Comparison of ENCODE assay signal across 8 mouse cellular contexts in genomic region chr9:108568511-108568921, GRCm38 (mm10). TPM values are rescaled to one million over a fixed set of nuclear protein-coding genes. Genes with fewer than 3 reads are reported as not detected.
DNase-seq lines count a peak whose midpoint lies in the region; ATAC-seq and TF ChIP-seq lines count a peak whose summit lies in the region.

No protein-coding gene starts in this region.

- no peak for TF ChIP-seq POLR2A in olfactory bulb, adult 2 months (IDR thresholded peaks at IDR 0.05; ENCODE audit: insufficient read depth, low read depth, low read length)

- peak overlapping the region; percentile 70 for H3K4me3 ChIP-seq in lung, embryonic 14.5 days (ENCODE audit: low read depth, low read length)
- peak overlapping the region; percentile 64 for H3K4me3 ChIP-seq in forebrain, embryonic 10.5 days
- H3K4me3 ChIP-seq in intestine, postnatal 0 days (ENCODE audit: low read depth, low read length), result peak overlapping the region; percentile 69
- peak overlapping the region; percentile 86; the same call in 1 of the 2 replicates for H3K4me3 ChIP-seq in olfactory bulb, adult 2 months (ENCODE audit: insufficient read depth, low read depth, low read length)

- intact Hi-C loops in left cerebral cortex, postnatal 4 days (cut with DNase I), result no loop called here

- ATAC-seq in lung, embryonic 14.5 days (ENCODE audit: insufficient read depth), result no peak
- no peak for ATAC-seq in intestine, postnatal 0 days
- ATAC-seq in frontal cortex, adult (ENCODE audit: low TSS enrichment), result no peak
- no peak for ATAC-seq in monocyte, adult 5-6 weeks (replicated peaks; ENCODE audit: insufficient number of reproducible peaks, low FRiP score, low TSS enrichment, poor library complexity, severe bottlenecking)

- H3K4me2 ChIP-seq in lung, embryonic 14.5 days, result peak overlapping the region; percentile 98
- peak overlapping the region; percentile 98 for H3K4me2 ChIP-seq in intestine, postnatal 0 days (replicated peaks; ENCODE audit: low read depth)

- 0 out of 2 replicates have a peak overlapping the region, but pooled peaks have one; percentile 91 for H3K27ac ChIP-seq in lung, embryonic 14.5 days (ENCODE audit: low read depth)
- peak overlapping the region; percentile 92 for H3K27ac ChIP-seq in forebrain, embryonic 10.5 days
- peak overlapping the region; percentile 91 for H3K27ac ChIP-seq in intestine, postnatal 0 days (ENCODE audit: low read depth, low read length)
- no peak overlapping the region for H3K27ac ChIP-seq in olfactory bulb, adult 2 months (ENCODE audit: insufficient read depth, low read depth, low read length)

- no peaks in the 10 kb centered on the region for H3K9me3 ChIP-seq in lung, embryonic 14.5 days (ENCODE audit: low read depth, low read length)
- no peaks in the 10 kb centered on the region for H3K9me3 ChIP-seq in forebrain, embryonic 10.5 days
- no peaks in the 10 kb centered on the region for H3K9me3 ChIP-seq in intestine, postnatal 0 days (ENCODE audit: control insufficient read depth)

- H3K27me3 ChIP-seq in lung, embryonic 14.5 days (ENCODE audit: insufficient read depth, low read length), result no peaks in the 10 kb centered on the region
- H3K27me3 ChIP-seq in forebrain, embryonic 10.5 days (ENCODE audit: poor library complexity, severe bottlenecking), result no peaks in the 10 kb centered on the region
- H3K27me3 ChIP-seq in intestine, postnatal 0 days (replicated peaks; ENCODE audit: control insufficient read depth, insufficient read depth, low read length), result no peaks in the 10 kb centered on the region

- peaks cover 54% of the 10 kb centered on the region for H3K36me3 ChIP-seq in lung, embryonic 14.5 days (ENCODE audit: insufficient read depth)
- peaks cover 60% of the 10 kb centered on the region for H3K36me3 ChIP-seq in forebrain, embryonic 10.5 days (replicated peaks)
- peaks cover 39% of the 10 kb centered on the region for H3K36me3 ChIP-seq in intestine, postnatal 0 days (ENCODE audit: control insufficient read depth, insufficient read depth)

- H3K4me1 ChIP-seq in lung, embryonic 14.5 days (ENCODE audit: insufficient read depth), result peaks cover 17% of the 10 kb centered on the region
- H3K4me1 ChIP-seq in forebrain, embryonic 10.5 days, result peaks cover 64% of the 10 kb centered on the region
- peaks cover 12% of the 10 kb centered on the region; the same call in 1 of the 2 replicates for H3K4me1 ChIP-seq in intestine, postnatal 0 days (replicated peaks; ENCODE audit: control insufficient read depth, insufficient read depth, low read length)
- peaks cover 39% of the 10 kb centered on the region for H3K4me1 ChIP-seq in olfactory bulb, adult 2 months (ENCODE audit: control insufficient read depth, insufficient read depth, low read length)

- no peak for DNase-seq in lung, embryonic 14.5 days
- no peak for DNase-seq in lung, postnatal 36 days
- DNase-seq in forebrain, embryonic 10.5 days (ENCODE audit: extremely low spot score, low spot score), result no peak
- no peak for DNase-seq in left cerebral cortex, postnatal 4 days

- no peak for TF ChIP-seq CTCF in lung, embryonic 14.5 days (IDR thresholded peaks at IDR 0.05; ENCODE audit: low read depth)
- TF ChIP-seq CTCF in intestine, postnatal 0 days (IDR thresholded peaks at IDR 0.05; ENCODE audit: low read depth), result no peak
- TF ChIP-seq CTCF in olfactory bulb, adult 2 months (IDR thresholded peaks at IDR 0.05; ENCODE audit: insufficient read depth, low read depth, low read length), result no peak

- peak overlapping the region; percentile 75; the same call in 1 of the 2 replicates for H3K9ac ChIP-seq in lung, embryonic 14.5 days
- 0 out of 2 replicates have a peak overlapping the region, but pooled peaks have one; percentile 72 for H3K9ac ChIP-seq in intestine, postnatal 0 days (ENCODE audit: low read depth, low read length)

- WGBS in lung, embryonic 14.5 days, result 76% methylated on average over 17 of the region's 17 CpGs
- WGBS in forebrain, embryonic 10.5 days, result 79% methylated on average over 17 of the region's 17 CpGs
- 48% methylated on average over 17 of the region's 17 CpGs for WGBS in intestine, postnatal 0 days
- WGBS in olfactory bulb, adult 2 months, result 81% methylated on average over 17 of the region's 17 CpGs

RNA-seq across cellular contexts. Expression of gene Dalrd3, which starts 1.2 kb away (rescaled TPM):
- 112 and 127 TPM in 2 replicates for polyA plus RNA-seq in lung, embryonic 14.5 days (2014; fragmentation: Nextera tagmentation; extraction: Ambion mirVana)
- polyA plus RNA-seq in forebrain, embryonic 10.5 days (2016; fragmentation: Nextera tagmentation; extraction: Ambion mirVana), result 192 and 201 TPM in 2 replicates
- polyA plus RNA-seq in intestine, postnatal 0 days (2015; fragmentation: Nextera tagmentation; extraction: Ambion mirVana), result 36.7 and 38.3 TPM in 2 replicates
- not detected in 2 replicates for polyA plus RNA-seq in olfactory bulb, adult 2 months (2012; ENCODE audit: insufficient read depth, insufficient read length, low replicate concordance, missing spikeins)
- total RNA-seq in left cerebral cortex, postnatal 4 days (2021), result 10 to 100 TPM; 78.2 to 86.6 TPM
- 30.3 to 61.1 TPM (median 44.8 TPM) in 3 replicates for total RNA-seq in monocyte, adult 5-6 weeks (2017)

RNA-seq across cellular contexts. Expression of gene Ndufaf3, which starts 1.3 kb away (rescaled TPM):
- 39.7 and 46.9 TPM in 2 replicates for polyA plus RNA-seq in lung, embryonic 14.5 days (2014; fragmentation: Nextera tagmentation; extraction: Ambion mirVana)
- polyA plus RNA-seq in forebrain, embryonic 10.5 days (2016; fragmentation: Nextera tagmentation; extraction: Ambion mirVana), result 43.3 and 50.6 TPM in 2 replicates
- polyA plus RNA-seq in intestine, postnatal 0 days (2015; fragmentation: Nextera tagmentation; extraction: Ambion mirVana), result 47.9 and 53.4 TPM in 2 replicates
- polyA plus RNA-seq in olfactory bulb, adult 2 months (2012; ENCODE audit: insufficient read depth, insufficient read length, low replicate concordance, missing spikeins), result not detected in 2 replicates
- 10 to 100 TPM; 43.0 to 54.5 TPM for total RNA-seq in left cerebral cortex, postnatal 4 days (2021)
- 8.3 to 13.4 TPM (median 8.5 TPM) in 3 replicates for total RNA-seq in monocyte, adult 5-6 weeks (2017)

RNA-seq across cellular contexts. Expression of gene Impdh2, which starts 8.4 kb away (rescaled TPM):
- polyA plus RNA-seq in lung, embryonic 14.5 days (2014; fragmentation: Nextera tagmentation; extraction: Ambion mirVana), result 199 and 202 TPM in 2 replicates
- polyA plus RNA-seq in forebrain, embryonic 10.5 days (2016; fragmentation: Nextera tagmentation; extraction: Ambion mirVana), result 244 and 260 TPM in 2 replicates
- 50.6 and 50.7 TPM in 2 replicates for polyA plus RNA-seq in intestine, postnatal 0 days (2015; fragmentation: Nextera tagmentation; extraction: Ambion mirVana)
- polyA plus RNA-seq in olfactory bulb, adult 2 months (2012; ENCODE audit: insufficient read depth, insufficient read length, low replicate concordance, missing spikeins), result not detected in 2 replicates
- total RNA-seq in left cerebral cortex, postnatal 4 days (2021), result 10 to 100 TPM; 85.7 to 86.1 TPM
- total RNA-seq in monocyte, adult 5-6 weeks (2017), result 62.6 to 85.5 TPM (median 75.7 TPM) in 3 replicates

RNA-seq across cellular contexts. Expression of gene Wdr6, which starts 10.0 kb away (rescaled TPM):
- polyA plus RNA-seq in lung, embryonic 14.5 days (2014; fragmentation: Nextera tagmentation; extraction: Ambion mirVana), result 106 and 117 TPM in 2 replicates
- polyA plus RNA-seq in forebrain, embryonic 10.5 days (2016; fragmentation: Nextera tagmentation; extraction: Ambion mirVana), result 203 and 212 TPM in 2 replicates
- polyA plus RNA-seq in intestine, postnatal 0 days (2015; fragmentation: Nextera tagmentation; extraction: Ambion mirVana), result 16.7 and 16.8 TPM in 2 replicates
- polyA plus RNA-seq in olfactory bulb, adult 2 months (2012; ENCODE audit: insufficient read depth, insufficient read length, low replicate concordance, missing spikeins), result 73.0 TPM in 1 of 2 replicates, not detected in the other
- total RNA-seq in left cerebral cortex, postnatal 4 days (2021), result 100 to 1,000 TPM; 233 to 289 TPM
- 3.6 to 11.4 TPM (median 5.8 TPM) in 3 replicates for total RNA-seq in monocyte, adult 5-6 weeks (2017)

RNA-seq across cellular contexts. Expression of gene P4htm, which starts 29.0 kb away (rescaled TPM):
- 5.7 and 6.1 TPM in 2 replicates for polyA plus RNA-seq in lung, embryonic 14.5 days (2014; fragmentation: Nextera tagmentation; extraction: Ambion mirVana)
- 11.9 and 12.1 TPM in 2 replicates for polyA plus RNA-seq in forebrain, embryonic 10.5 days (2016; fragmentation: Nextera tagmentation; extraction: Ambion mirVana)
- 2.8 and 2.9 TPM in 2 replicates for polyA plus RNA-seq in intestine, postnatal 0 days (2015; fragmentation: Nextera tagmentation; extraction: Ambion mirVana)
- polyA plus RNA-seq in olfactory bulb, adult 2 months (2012; ENCODE audit: insufficient read depth, insufficient read length, low replicate concordance, missing spikeins), result not detected in 2 replicates
- 10 to 100 TPM; 26.2 to 34.5 TPM for total RNA-seq in left cerebral cortex, postnatal 4 days (2021)
- total RNA-seq in monocyte, adult 5-6 weeks (2017), result 0.75 to 2.6 TPM (median 0.87 TPM) in 3 replicates

Comparison
In these comparisons a context has a peak if more than half of its experiments do, and no peak if none do; other contexts are left out.
1. RNA of gene Ndufaf3, which starts 1.3 kb away (polyA plus RNA-seq): 47.9 to 53.4 TPM in intestine, postnatal 0 days, 43.3 to 50.6 TPM in forebrain, embryonic 10.5 days and 39.7 to 46.9 TPM in lung, embryonic 14.5 days; not detected in olfactory bulb, adult 2 months; every median in the first group is over 10 times any median in the second.
2. RNA of gene Impdh2, which starts 8.4 kb away (polyA plus RNA-seq): 244 to 260 TPM in forebrain, embryonic 10.5 days, 199 to 202 TPM in lung, embryonic 14.5 days and 50.6 to 50.7 TPM in intestine, postnatal 0 days; not detected in olfactory bulb, adult 2 months; every median in the first group is over 10 times any median in the second.
3. Peak in every context shown above with its lines, with median percentiles within 50 percentile points of each other: H3K4me3 ChIP-seq.